Mouse (Mus musculus): ENCODE data around the gene Ndufs2.

DNA sequence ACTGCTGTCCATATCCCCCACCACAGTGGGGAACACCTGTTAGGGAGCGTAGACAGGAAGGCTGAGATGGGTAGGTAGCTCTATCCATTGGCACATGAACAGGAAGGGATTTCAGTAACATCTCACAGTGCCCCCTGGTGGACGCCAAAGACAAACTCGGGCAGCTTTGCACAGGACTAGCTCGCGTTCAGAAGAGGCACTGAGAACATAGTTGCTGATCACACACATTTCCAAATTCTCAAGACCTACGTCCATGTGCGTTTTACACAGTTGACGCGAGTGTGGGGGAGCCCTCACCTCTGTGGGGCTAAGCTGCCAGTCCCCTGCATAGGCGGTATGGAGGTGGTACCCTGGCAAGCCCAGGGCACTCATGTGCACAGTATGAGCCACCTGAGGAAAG, 30.3 kb downstream of the Ndufs2 start:
- TF ChIP-seq CTCF (IDR thresholded peaks at IDR 0.05; ENCODE audit: low read depth) (peak; percentile 95), EP300 (optimal IDR thresholded peaks at IDR 0.05) (no peak)

Data from stomach, postnatal 0 days (tissue).